Mouse (Mus musculus): ENCODE results near the gene Gpc6.

Gene Gpc6

GRCm38 (mm10) chr14:116924876-116925601 is at the start of gene Gpc6:
TSS of gene Gpc6 (plus strand) at chr14:116925315.
- DNase-seq (ENCODE audit: low read depth, low spot score): peak; percentile 88

- DNase-seq (ENCODE audit: low read depth, low spot score): no peak
Observed at GRCm38 (mm10) chr14:116882480-116883044, 42.6 kb upstream of the Gpc6 start.

- DNase-seq (ENCODE audit: low read depth, low spot score): no peak
Observed at GRCm38 (mm10) chr14:116894316-116894715, 30.8 kb upstream of the Gpc6 start.

- no peak for DNase-seq (ENCODE audit: low read depth, low spot score)
Observed at GRCm38 (mm10) chr14:116897971-116898370, 27.1 kb upstream of the Gpc6 start.

- DNase-seq (ENCODE audit: low read depth, low spot score): no peak
Observed at GRCm38 (mm10) chr14:116911768-116912167, 13.3 kb upstream of the Gpc6 start.

- DNase-seq (ENCODE audit: low read depth, low spot score): no peak
Observed at GRCm38 (mm10) chr14:116916874-116917273, 8.2 kb upstream of the Gpc6 start.

GRCm38 (mm10) chr14:116924266-116924665 is 849 bp upstream of the Gpc6 start:
- no peak for DNase-seq (ENCODE audit: low read depth, low spot score)

GRCm38 (mm10) chr14:116925691-116926403 is 732 bp downstream of the Gpc6 start:
- DNase-seq (ENCODE audit: low read depth, low spot score): no peak

GRCm38 (mm10) chr14:116926404-116927171 is 1.5 kb downstream of the Gpc6 start:
- peak; percentile 53 for DNase-seq (ENCODE audit: low read depth, low spot score)

GRCm38 (mm10) chr14:116927341-116928315 is 2.5 kb downstream of the Gpc6 start:
- DNase-seq (ENCODE audit: low read depth, low spot score): no peak

- DNase-seq (ENCODE audit: low read depth, low spot score): no peak
Observed at GRCm38 (mm10) chr14:116928395-116928794, 3.3 kb downstream of the Gpc6 start.

GRCm38 (mm10) chr14:116928796-116929529 is 3.8 kb downstream of the Gpc6 start:
- no peak for DNase-seq (ENCODE audit: low read depth, low spot score)

GRCm38 (mm10) chr14:116933825-116934224 is 8.7 kb downstream of the Gpc6 start:
- no peak for DNase-seq (ENCODE audit: low read depth, low spot score)

- DNase-seq (ENCODE audit: low read depth, low spot score): no peak
Observed at GRCm38 (mm10) chr14:116937910-116938560, 12.9 kb downstream of the Gpc6 start.

GRCm38 (mm10) chr14:116938735-116939134 is 13.6 kb downstream of the Gpc6 start:
- no peak for DNase-seq (ENCODE audit: low read depth, low spot score)

- no peak for DNase-seq (ENCODE audit: low read depth, low spot score)
Observed at GRCm38 (mm10) chr14:116939561-116939960, 14.4 kb downstream of the Gpc6 start.

GRCm38 (mm10) chr14:116941772-116942171 is 16.7 kb downstream of the Gpc6 start:
- DNase-seq (ENCODE audit: low read depth, low spot score): no peak

GRCm38 (mm10) chr14:116943751-116944150 is 18.6 kb downstream of the Gpc6 start:
- DNase-seq (ENCODE audit: low read depth, low spot score): no peak

GRCm38 (mm10) chr14:116945975-116946374 is 20.9 kb downstream of the Gpc6 start:
- no peak for DNase-seq (ENCODE audit: low read depth, low spot score)

- DNase-seq (ENCODE audit: low read depth, low spot score): no peak
Observed at GRCm38 (mm10) chr14:116947461-116947860, 22.3 kb downstream of the Gpc6 start.
